Mouse (Mus musculus) megakaryocyte, adult 5-6 weeks (primary cell): ENCODE data around the gene Cx3cr1. TPM values are rescaled to one million over a fixed set of nuclear protein-coding genes. Genes with fewer than 3 reads are reported as not detected.

Experiments used
- ATAC-seq: 2 replicates; pipeline ENCODE4 v1.8.0; 2016; ENCODE audit warnings: mild to moderate bottlenecking, inconsistent platforms; ENCODE audit not compliant: poor library complexity, severe bottlenecking
- total RNA-seq, 2 experiments: library from RNA; stranded (forward) in 1 of 2; stranded (reverse) in 1 of 2; fragments of 153-499, 151-499 nt in 1 of 2; fragments of 221-1000, 200-1000 nt in 1 of 2; gene quantifications; 2 replicates each; pipeline versions ENCODE4 v1.2.3 to v1.2.4; 2015 to 2017

Cx3cr1 gene
- total RNA-seq, 2 experiments from 2014 or later = 88.0 to 111 TPM

DNA sequence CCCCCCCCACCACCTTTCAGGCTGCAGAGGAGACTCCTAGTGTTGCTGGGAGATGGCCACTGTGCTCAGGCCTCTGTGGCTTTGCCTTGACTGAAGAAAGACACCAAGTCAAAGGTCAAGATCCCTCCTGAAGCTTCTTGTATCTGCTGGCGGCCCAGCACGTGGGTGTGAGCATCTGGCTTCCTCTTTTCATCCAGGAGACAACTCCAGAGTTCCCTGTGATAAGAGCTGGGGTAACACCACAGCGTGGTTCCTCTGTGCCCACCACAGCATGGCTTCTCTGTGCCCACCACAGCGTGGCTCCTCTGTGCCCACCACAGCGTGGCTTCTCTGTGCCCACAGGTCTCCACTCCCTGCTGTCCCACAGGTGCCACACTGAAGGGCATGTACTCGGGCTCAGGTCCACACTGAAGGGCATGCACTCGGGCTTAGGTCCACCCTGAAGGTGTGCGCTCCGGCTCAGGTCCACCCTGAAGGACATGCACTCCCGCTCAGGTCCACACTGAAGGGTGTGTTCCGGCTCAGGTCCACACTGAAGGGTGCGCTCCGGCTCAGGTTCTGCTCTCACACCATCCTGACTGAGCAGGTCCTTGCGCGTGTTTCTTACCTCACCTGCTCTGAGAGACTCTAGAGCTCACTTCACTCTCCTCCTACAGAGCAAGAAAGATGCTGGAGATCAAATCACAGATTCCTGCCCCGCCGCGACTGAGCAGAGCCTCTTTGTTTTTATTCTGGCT, 13.6 kb upstream of the Cx3cr1 start:
- peak; percentile 86 for ATAC-seq

DNA sequence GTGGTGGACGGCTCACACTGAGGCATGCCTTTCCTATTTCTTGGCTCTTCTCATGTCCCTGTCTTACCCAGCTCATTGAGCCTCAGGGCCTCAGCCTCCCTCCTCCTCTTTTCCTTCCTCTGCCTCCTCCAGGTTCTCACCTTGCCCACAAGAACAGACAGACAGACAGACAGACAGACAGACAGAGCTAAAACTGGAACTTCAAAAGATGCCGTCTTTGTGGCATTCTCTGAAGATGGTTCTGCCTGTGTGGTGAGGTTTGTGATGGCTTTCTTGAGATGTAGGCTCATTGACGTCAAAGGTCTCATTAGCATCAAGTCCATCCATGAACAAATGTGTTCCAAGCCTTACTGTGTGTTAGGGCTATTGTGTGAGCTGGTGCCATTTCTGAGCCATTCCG, 13.0 kb upstream of the Cx3cr1 start:
- ATAC-seq = no peak

DNA sequence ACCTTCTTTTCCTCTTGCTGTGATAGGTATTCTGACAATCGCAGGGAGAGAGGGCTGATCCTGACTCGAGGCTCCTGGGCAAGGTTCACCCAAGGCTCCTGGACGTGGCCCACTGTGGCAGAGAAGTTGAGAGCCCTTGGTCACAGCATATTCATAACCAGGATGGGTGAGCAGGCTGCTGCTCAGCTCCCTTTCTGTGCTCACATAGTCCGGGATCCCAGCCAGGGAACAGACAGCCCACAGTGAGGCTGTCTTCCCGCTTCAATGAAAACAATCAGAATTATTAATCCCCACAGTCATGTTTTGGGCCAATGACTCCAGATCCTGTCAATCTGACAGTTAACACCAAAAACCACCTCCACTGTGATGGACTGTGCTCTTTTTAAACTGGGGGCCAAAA, 12.3 kb upstream of the Cx3cr1 start:
- no peak for ATAC-seq

DNA sequence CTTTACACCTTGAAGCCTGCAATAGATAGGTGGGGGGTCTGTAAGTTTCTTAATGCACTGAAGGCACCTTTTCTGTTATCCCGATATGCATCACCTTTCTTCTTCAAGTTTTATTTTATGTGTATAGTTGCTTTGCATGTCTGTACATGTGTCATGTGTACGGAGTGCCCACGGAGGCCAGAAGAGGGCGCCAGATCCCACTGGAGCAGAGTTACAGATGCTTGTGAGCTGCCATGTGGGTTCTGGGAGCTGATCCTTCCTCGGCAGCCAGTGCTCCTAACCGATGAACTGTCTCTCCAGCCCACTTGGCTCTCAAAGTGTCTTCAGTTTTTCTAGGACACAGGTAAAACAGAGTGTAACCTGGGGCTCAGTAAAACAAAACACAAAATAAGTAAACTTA, 11.6 kb upstream of the Cx3cr1 start:
- ATAC-seq = 0 out of 2 replicates have a peak, but pooled peaks have one; percentile 39

DNA sequence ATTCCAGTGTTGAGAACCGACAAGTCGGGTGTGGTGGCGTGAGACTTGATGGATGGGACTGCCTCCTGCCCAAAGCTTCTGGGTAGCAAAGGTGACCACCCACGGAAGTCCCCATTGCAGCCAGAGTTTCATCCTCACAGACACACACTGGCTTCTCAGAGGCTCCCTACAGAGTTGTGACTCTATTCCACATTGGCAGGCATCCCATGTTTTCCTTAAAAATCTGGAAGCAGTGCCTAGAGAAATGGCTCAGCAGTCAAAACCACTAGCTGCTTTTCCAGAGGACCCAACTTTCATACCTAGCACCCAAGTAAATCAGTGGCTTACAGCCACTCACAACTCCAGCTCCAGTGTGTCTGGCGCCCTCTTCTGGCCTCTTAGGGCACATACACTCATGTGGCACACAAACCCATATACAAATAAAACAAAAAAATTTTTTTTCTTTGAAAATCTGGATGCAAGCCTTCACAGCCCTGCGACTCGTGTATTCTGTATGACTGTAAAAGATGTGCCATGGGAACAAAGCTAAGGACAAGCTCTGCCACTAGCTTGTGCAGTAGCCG, 10.9 kb upstream of the Cx3cr1 start:
- ATAC-seq = no peak

DNA sequence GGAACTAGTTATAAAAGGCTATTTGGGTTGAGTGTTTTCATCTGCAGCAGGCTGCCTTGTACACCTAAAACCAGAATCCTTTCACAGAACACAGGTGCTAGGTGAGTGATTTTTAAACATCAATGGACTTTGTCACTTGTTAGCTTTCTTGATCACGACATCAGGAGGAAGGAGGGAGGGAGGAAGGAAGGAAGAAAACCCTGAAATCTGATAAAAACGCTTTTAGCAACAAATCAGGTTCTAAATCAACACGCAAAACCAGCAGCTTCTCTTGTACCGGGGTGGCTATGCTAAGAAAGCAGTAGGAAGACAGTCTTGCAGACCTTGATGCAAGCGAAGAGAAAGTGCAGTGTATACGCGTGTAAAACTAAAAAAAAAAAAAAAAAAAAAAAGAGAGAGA, 10.2 kb upstream of the Cx3cr1 start:
- no peak for ATAC-seq

DNA sequence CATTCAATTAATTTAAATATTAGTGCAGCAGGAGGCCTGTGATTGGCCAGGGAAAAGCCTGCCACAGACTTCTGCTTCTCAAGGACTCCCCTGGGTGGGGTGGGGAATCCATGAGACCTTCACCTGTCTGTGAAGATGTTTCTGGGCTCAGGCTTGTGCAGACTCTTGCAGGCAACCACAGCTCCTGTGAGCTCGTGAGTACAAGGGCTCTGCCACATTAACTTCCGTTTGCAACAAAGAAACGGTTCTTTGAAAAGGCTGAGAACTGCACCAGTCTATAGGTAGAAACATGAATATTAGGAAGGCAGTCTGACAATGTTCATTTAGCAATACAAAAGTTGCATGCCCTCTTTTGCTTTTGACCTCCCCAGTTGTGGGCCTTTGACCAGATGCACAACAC, 8.6 kb upstream of the Cx3cr1 start:
- ATAC-seq = no peak

DNA sequence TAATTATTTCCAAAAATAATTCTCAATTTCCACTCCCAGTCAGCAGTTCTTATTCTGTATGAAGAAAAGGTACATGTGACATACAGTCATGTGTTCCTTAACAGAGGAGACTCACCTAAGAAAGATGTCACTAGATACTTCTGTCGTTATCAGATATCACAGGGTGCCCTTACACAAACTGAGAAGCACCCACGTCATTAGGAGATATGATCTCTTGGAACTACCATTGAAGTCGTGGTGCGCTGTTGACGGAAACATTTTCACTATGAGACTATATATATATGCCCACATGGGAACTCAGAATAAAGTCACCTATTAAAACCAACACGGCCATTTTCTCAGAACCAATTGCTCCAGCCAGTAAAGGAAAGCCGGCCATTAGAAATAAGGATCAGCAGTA, 4.8 kb upstream of the Cx3cr1 start:
- no peak for ATAC-seq

DNA sequence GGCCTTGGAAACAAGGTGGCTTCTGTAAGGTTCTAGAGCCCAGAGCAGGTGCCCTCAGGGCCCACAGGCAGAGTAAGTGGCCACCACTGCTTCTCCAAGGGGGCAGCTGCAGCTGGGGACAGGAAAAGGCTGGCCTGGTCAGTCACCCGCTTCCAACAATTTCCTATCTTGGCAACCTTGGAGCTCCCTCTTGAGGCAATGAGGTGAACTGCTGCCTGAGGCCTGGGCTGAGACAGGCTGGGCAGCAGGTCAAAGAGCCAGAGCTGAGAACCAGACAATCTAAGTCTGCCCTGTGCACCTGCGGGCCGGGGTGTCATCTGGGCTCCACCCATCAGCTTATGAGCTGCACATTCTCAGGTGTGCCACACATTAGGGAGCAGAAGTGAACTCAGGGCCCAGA, 3.5 kb upstream of the Cx3cr1 start:
- peak; percentile 83 for ATAC-seq

DNA sequence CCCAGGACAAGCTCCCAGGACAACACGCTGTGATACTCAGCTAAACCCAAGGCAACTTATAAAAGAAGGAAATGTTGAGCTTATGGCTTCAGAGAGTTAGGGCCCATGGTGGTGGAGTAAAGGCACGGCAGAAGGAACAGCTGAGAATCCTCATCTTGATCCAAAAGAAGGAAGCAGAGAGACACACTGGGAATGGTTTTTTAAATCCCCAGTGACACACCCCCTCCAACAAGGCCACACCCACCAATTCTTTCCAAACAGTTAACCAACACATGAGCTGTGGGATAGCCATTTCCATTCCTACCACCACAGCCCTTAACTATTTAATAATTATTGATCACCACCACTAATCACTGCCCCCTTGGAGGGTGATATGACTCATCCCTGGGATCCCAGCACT, 1.6 kb upstream of the Cx3cr1 start:
- ATAC-seq = no peak

DNA sequence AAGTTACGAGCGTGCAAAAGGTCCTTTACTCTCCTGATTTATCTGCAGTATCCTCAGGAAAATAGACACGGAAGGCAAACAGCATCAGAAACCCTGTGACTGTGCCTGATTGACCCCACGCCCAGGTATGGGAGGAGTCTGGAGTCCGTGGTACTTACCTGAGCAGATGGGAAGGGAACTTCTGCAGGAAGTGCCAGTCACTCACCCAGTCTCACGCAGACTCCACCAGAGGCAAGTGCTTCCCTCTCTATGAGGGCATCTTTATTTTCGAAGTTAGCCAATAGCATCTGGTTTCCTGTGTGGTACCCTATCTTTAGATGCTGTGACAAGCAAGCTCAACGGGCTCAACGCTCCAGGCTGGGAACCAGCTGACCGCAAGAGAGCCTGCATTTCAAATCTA, 1.6 kb downstream of the Cx3cr1 start:
- peak; percentile 87 for ATAC-seq

DNA sequence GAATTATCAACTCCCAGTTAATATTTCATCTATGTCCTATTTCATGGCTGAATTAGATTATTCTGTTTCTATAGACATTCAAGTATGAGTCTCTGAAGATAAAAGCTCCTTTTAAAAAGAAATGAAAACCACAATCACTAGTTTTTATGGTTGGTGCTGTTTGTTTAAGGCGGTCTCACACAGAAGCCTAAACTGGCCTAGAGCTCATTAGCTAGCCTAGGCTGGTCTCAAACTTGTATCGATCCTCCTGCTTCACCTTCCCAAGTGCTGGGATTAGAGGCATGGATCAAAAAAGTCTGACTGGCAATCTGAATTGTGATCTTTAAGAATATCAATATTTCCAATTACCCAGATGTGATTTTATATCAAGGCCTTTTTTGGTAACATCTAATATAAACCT, 2.1 kb downstream of the Cx3cr1 start:
- ATAC-seq = no peak

DNA sequence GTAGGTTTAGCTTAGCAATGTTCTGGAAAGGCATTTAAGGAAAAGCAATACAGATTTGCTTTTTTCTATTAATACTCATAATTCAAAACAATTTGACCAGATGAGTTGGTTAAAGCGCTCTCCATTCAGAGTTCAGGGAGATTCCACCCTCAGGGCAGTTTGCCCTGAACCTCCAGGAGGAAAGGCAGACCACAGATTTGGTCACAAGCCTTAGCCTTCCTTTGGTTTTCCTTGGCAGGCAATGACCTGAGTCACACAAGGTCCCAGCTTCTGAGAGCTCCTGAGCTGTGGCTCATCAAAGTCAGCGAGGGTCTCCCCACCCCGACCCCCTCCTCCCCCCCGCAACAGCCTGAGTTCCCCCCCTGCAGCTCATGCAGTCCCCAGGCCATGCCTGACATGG, 5.4 kb downstream of the Cx3cr1 start:
- no peak for ATAC-seq

DNA sequence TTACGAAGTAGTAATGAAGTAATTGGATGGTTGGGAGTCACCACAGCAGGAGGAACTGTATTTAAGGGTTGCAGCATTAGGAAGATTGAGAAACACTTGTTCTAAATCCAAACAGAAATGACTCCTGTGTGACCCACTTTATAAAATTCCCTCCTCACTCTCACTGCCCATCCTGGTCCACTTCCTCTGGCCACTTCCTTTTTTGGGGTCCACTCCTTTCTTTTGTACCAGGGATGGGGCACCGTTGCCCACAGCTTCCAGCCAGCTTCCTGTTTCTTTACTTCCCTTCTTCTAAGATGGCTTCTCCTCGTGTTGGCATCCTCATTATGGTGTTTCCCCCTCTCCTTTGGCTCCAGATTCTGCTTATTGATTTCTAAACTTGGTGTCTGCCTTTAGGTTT, 10.9 kb downstream of the Cx3cr1 start:
- peak; percentile 79 for ATAC-seq

DNA sequence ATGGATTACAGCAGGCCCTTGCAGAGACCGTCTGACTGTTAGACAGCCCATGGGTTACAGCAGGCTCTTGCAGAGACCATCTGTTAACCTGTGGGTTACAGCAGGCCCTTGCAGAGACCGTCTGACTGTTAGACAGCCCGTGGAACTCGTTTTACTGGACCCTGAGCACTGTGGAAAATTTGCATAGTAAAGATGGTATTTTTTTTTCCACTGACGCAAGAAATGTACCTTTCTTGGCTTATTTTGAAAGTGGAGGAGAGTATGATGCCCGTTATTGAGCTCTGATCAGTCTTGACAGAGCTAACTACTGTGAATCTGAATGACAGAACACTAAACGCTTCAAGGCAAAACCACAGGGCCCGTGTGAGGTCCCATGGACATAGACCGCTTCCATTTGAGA, 13.5 kb downstream of the Cx3cr1 start:
- ATAC-seq = no peak

DNA sequence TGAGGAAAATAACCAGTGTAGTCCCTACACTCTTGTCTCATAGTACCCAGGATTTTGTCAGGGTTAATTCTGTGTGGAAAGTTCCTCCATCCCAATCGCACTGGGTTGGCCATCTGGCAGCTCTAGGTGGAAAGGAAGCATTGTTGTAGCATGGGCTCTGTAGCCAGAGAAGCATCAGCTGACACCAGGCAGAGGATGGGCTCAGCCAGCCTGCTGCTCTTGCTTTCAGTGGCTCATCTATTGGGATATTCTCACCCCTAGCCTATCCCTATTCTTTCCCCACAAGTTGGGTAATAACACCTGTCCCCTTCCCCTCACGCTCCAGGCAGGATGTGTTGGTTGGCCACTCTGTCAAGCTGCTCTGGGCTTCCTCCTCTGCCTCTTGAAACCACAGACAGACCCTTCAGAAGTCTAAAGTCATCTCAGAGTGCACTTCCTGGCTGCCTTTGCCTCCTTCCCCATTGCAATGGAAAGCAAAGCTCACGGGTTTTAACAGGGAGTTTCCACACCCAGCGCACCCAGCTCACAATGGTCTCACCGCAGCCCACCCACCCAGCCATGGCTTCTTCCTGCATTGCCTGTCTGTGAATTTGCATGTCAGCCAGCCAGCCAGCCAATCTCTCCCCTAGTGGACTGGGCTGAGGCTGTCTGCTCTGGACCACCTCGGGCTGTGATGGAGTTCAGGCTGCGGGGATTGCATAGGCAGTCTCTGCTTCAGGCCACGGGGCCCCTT, 15.0 kb downstream of the Cx3cr1 start:
- ATAC-seq = peak; percentile 75

DNA sequence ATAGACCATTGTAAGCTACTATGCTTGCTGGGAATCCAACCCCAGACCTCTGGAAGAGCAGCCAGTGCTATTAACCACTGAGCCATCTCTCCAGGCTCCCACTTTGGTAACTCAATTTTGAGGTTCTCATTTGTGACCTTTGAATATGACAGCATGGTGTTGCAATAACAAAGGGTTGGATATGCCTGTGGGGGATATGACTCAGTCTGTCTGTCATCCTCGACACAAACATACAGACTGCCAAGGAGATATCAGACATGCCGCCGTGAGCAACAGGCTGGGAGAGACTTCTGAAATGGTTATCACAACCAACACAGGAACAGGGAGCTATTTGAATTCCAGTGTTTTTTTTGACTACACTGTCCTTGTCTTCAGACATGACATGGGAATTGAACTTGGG, 20.3 kb downstream of the Cx3cr1 start:
- ATAC-seq = peak; percentile 74

DNA sequence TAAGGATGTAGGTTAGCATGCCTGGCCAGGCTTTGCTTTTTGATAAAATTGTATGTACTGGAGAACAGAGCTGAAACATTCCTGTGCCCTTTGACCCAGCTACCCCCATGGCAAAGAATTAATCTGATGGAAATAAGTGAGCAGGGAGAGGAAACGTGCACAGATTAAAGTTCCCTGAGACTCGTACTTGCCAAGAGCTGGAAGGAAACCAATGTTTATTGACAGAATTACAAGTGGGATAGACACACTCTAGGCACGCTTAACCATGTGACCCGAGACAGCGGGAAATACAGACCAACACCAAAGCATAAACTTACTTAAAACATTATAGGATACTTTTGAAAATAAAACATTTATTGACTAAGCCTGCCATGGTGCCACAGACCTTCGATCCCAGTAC, 21.2 kb downstream of the Cx3cr1 start:
- ATAC-seq = no peak

DNA sequence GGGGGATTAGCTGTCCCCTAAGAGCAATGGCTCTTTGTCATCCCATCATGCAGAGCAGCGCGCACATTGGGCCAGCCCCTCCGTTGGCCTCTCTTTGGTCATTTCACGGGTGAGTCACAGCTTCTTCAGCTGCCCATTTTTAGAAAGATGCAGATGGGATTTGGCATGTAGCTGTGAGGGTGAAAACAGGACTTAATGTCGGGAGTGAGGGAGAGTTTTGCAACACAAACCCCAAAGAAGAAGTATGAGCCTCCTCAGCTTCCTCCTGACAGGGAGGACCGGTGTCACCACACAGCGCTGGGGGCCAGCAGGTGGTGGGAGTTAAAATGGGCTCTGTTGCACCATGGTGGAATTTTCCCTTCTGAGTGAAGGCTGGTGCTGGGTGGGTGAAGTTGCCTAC, 26.6 kb downstream of the Cx3cr1 start:
- peak; percentile 90 for ATAC-seq

DNA sequence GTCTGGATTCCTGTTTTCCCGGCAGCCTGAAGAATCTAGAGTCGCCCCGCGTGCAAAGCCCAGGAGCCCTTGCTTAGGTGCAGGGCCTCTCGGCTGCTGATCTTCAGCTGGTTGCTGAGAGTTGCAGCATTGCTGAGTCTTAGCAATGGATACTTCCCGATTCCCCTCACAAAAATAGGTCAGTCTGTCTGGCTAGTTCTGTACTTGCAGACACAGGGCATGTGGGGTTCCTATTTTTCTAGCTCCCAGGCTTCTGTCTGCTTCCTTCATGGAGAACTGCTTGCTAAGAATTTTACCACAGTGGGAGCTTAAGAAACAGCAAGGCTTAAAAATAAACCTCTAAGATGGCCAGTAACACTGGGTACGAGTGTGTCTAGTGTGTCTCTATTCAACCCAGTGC, 32.3 kb downstream of the Cx3cr1 start:
- ATAC-seq = peak; percentile 68

DNA sequence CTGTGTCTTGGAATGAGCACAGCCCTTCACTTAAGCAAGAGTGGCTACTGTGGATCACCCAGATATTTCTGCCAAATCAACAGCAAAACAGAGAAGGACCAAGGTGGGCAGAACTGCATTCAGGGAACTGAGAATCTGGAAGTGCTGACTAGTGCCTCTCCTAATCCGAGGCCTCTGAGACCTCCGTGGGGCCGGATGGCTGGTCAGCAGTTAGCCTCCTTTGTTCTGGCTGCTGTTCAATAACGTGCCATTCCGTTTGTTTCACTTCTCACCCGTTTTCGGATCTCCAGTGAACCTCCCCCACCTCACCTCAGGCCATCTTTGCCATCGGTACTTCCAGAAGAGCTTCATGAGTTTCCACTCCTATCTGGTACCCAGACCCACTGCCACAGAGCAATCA, 35.3 kb downstream of the Cx3cr1 start:
- ATAC-seq = no peak

DNA sequence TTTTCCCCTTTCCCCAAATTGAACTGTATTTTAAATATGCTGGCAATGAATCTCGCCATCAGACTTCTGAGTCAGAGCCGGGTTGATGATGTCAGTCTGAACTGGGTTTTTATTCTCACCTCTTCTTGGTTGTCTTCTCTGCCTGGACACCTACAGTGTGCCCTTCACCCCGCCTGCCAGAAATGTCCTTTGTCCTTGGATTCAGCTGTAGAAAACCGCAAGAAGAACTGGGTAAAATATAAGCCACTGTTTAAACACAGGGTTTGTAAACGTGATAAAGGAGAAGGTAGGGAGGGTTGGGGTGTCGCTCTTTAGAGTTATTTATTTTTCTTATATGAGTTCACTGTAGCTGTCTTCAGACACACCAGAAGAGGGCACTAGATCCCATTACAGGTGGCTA, 37.0 kb downstream of the Cx3cr1 start:
- ATAC-seq = no peak
